ENCODE assay signal across 36 mouse cellular contexts in genomic region chr10:76576920-76577319, GRCm38 (mm10). TPM values are rescaled to one million over a fixed set of nuclear protein-coding genes. Genes with fewer than 3 reads are reported as not detected.
A peak's percentile ranks its signal among the peaks of the same experiment; 100 is the strongest.
DNase-seq lines count a peak whose midpoint lies in the region; ATAC-seq and TF ChIP-seq lines count a peak whose summit lies in the region.
"Had no signal": no experiment of that assay in that cellular context is flagged by ENCODE, and none has a peak within 500 bp of the region (broad histone marks: within the 10 kb centered on the region; RNA-seq: fewer than 3 reads in every experiment).

No protein-coding gene starts in this region.

- DNase-seq in gastrocnemius, postnatal 14 days: peak; percentile 2
- no peak for DNase-seq in gastrocnemius, postnatal 10 days
- no peak for DNase-seq in embryonic facial prominence, embryonic 10.5 days (ENCODE audit: low spot score)
- DNase-seq in liver, embryonic 13.5 days: no peak
- DNase-seq in stomach, postnatal 0 days (ENCODE audit: low spot score): no peak
- no peak for DNase-seq in frontal cortex, postnatal 25 days (ENCODE audit: low spot score in 2 of 2)
- DNase-seq: adrenal gland, postnatal 10 days; cerebellum, adult 9-10 months; cerebellum, postnatal 36 days; heart, postnatal 10 days; kidney, postnatal 4 days; layer of hippocampus, postnatal 36 days; lung, postnatal 36 days; thymus, postnatal 4 days had no signal

- no peak overlapping the region for H3K4me3 ChIP-seq in embryonic facial prominence, embryonic 10.5 days
- H3K4me3 ChIP-seq in liver, embryonic 13.5 days (replicated peaks): no peak overlapping the region
- no peak overlapping the region for H3K4me3 ChIP-seq in stomach, postnatal 0 days (ENCODE audit: low read depth, low read length)
- H3K4me3 ChIP-seq: embryonic facial prominence, embryonic 12.5 days; heart, embryonic 12.5 days; limb, embryonic 10.5 days; limb, embryonic 15.5 days; midbrain, embryonic 12.5 days; myocyte; neural tube, embryonic 13.5 days had no signal

- intact Hi-C loops in gastrocnemius, postnatal 14 days (cut with DNase I; ENCODE audit: low total_unique reads): no loop called here

- peak; percentile 43 for ATAC-seq in liver, embryonic 13.5 days (ENCODE audit: low read depth)
- peak; percentile 19; the same call in 1 of the 2 replicates for ATAC-seq in stomach, postnatal 0 days (ENCODE audit: low FRiP score, low TSS enrichment)
- ATAC-seq in megakaryocyte progenitor cell, adult 5-6 weeks (replicated peaks; ENCODE audit: poor library complexity): no peak
- ATAC-seq: forebrain, embryonic 16.5 days; intestine, postnatal 0 days had no signal

- H3K4me1 ChIP-seq in embryonic facial prominence, embryonic 10.5 days: peaks cover 7% of the 10 kb centered on the region
- peaks cover 9% of the 10 kb centered on the region; the same call in 1 of the 2 replicates for H3K4me1 ChIP-seq in liver, embryonic 13.5 days (replicated peaks)
- H3K4me1 ChIP-seq in stomach, postnatal 0 days (replicated peaks; ENCODE audit: control insufficient read depth, insufficient read depth): no peaks in the 10 kb centered on the region
- H3K4me1 ChIP-seq: embryonic facial prominence, embryonic 12.5 days; limb, embryonic 10.5 days; limb, embryonic 15.5 days; midbrain, embryonic 12.5 days; neural tube, embryonic 13.5 days had no signal

- TF ChIP-seq EP300 in stomach, postnatal 0 days (optimal IDR thresholded peaks at IDR 0.05): no peak

- no peaks in the 10 kb centered on the region for H3K9me3 ChIP-seq in embryonic facial prominence, embryonic 10.5 days
- H3K9me3 ChIP-seq in liver, embryonic 13.5 days (replicated peaks): no peaks in the 10 kb centered on the region
- no peaks in the 10 kb centered on the region for H3K9me3 ChIP-seq in stomach, postnatal 0 days (ENCODE audit: control insufficient read depth, low read length)
- H3K9me3 ChIP-seq: embryonic facial prominence, embryonic 12.5 days; heart, embryonic 12.5 days; limb, embryonic 10.5 days; limb, embryonic 15.5 days; megakaryocyte, embryonic 14.5 days; midbrain, embryonic 12.5 days; neural tube, embryonic 13.5 days had no signal

- H3K9ac ChIP-seq in liver, embryonic 13.5 days: no peak overlapping the region
- no peak overlapping the region for H3K9ac ChIP-seq in stomach, postnatal 0 days (ENCODE audit: low read length)
- H3K9ac ChIP-seq: embryonic facial prominence, embryonic 12.5 days; heart, embryonic 12.5 days; hindbrain, embryonic 14.5 days; limb, embryonic 15.5 days; midbrain, embryonic 12.5 days; neural tube, embryonic 13.5 days had no signal

- H3K27me3 ChIP-seq in embryonic facial prominence, embryonic 10.5 days (replicated peaks; ENCODE audit: low read depth, poor library complexity, severe bottlenecking): no peaks in the 10 kb centered on the region
- H3K27me3 ChIP-seq in liver, embryonic 13.5 days: no peaks in the 10 kb centered on the region
- no peaks in the 10 kb centered on the region for H3K27me3 ChIP-seq in stomach, postnatal 0 days (ENCODE audit: control insufficient read depth, insufficient read depth, low read length)
- H3K27me3 ChIP-seq: embryonic facial prominence, embryonic 12.5 days; heart, embryonic 12.5 days; limb, embryonic 15.5 days; midbrain, embryonic 12.5 days; neural tube, embryonic 13.5 days had no signal

- no peak for TF ChIP-seq CTCF in stomach, postnatal 0 days (IDR thresholded peaks at IDR 0.05; ENCODE audit: low read depth)

- H3K27ac ChIP-seq in embryonic facial prominence, embryonic 10.5 days (replicated peaks): 0 out of 2 replicates have a peak overlapping the region, but pooled peaks have one; percentile 1
- H3K27ac ChIP-seq in liver, embryonic 13.5 days: peak overlapping the region; percentile 71
- H3K27ac ChIP-seq in stomach, postnatal 0 days (replicated peaks): no peak overlapping the region
- H3K27ac ChIP-seq: embryonic facial prominence, embryonic 12.5 days; hindbrain, embryonic 14.5 days; kidney, postnatal 0 days; limb, embryonic 10.5 days; limb, embryonic 15.5 days; midbrain, embryonic 12.5 days; neural tube, embryonic 13.5 days had no signal

- 70% methylated on average over 7 of the region's 7 CpGs for WGBS in embryonic facial prominence, embryonic 10.5 days
- WGBS in liver, embryonic 13.5 days (ENCODE audit: insufficient replicate concordance): 63% methylated on average over 7 of the region's 7 CpGs
- WGBS in stomach, postnatal 0 days: 51% methylated on average over 7 of the region's 7 CpGs

- H3K4me2 ChIP-seq in liver, embryonic 13.5 days: peak overlapping the region; percentile 47; the same call in 1 of the 2 replicates
- no peak overlapping the region for H3K4me2 ChIP-seq in stomach, postnatal 0 days (replicated peaks; ENCODE audit: low read depth)
- H3K4me2 ChIP-seq: embryonic facial prominence, embryonic 12.5 days; heart, embryonic 12.5 days; hindbrain, embryonic 14.5 days; limb, embryonic 15.5 days; midbrain, embryonic 12.5 days; neural tube, embryonic 13.5 days had no signal

- no peaks in the 10 kb centered on the region for H3K36me3 ChIP-seq in embryonic facial prominence, embryonic 10.5 days (replicated peaks)
- H3K36me3 ChIP-seq in liver, embryonic 13.5 days: 0 out of 2 replicates have a peak, but pooled peaks cover 3% of the 10 kb centered on the region
- no peaks in the 10 kb centered on the region for H3K36me3 ChIP-seq in stomach, postnatal 0 days (ENCODE audit: control insufficient read depth, insufficient read depth, low read length)
- H3K36me3 ChIP-seq: embryonic facial prominence, embryonic 12.5 days; heart, embryonic 12.5 days; limb, embryonic 10.5 days; limb, embryonic 15.5 days; midbrain, embryonic 12.5 days; neural tube, embryonic 13.5 days had no signal

RNA-seq across cellular contexts. Expression of gene Ftcd, which starts 1.5 kb away (rescaled TPM):
- total RNA-seq in gastrocnemius, postnatal 14 days (2021): not detected
- not detected for total RNA-seq in gastrocnemius, postnatal 10 days (2021)
- not detected in 2 replicates for polyA plus RNA-seq in embryonic facial prominence, embryonic 10.5 days (2016; fragmentation: Nextera tagmentation; extraction: Ambion mirVana)
- polyA plus RNA-seq in liver, embryonic 13.5 days (2015; fragmentation: Nextera tagmentation; extraction: Ambion mirVana): 19.1 and 22.9 TPM in 2 replicates
- 0.22 and 0.42 TPM in 2 replicates for polyA plus RNA-seq in stomach, postnatal 0 days (2015; fragmentation: Nextera tagmentation; extraction: Ambion mirVana)
- not detected in 2 replicates for total RNA-seq in megakaryocyte progenitor cell, adult 5-6 weeks (2015)
- total RNA-seq in megakaryocyte progenitor cell, adult 5-6 weeks (2017): not detected in 2 replicates
- total RNA-seq: CH12.LX; ES-E14; granulocyte monocyte progenitor cell, adult 5-6 weeks; hematopoietic stem cell, adult 5-6 weeks; layer of hippocampus, postnatal 36 days had no signal
- polyA plus RNA-seq: C2C12; hindbrain, embryonic 14.5 days; limb, embryonic 10.5 days; midbrain, embryonic 12.5 days; myocyte; neural tube, embryonic 13.5 days had no signal

RNA-seq across cellular contexts. Expression of gene Spatc1l, which starts 14.8 kb away (rescaled TPM):
- total RNA-seq in gastrocnemius, postnatal 14 days (2021): not detected
- total RNA-seq in gastrocnemius, postnatal 10 days (2021): not detected
- polyA plus RNA-seq in embryonic facial prominence, embryonic 10.5 days (2016; fragmentation: Nextera tagmentation; extraction: Ambion mirVana): 0.11 TPM in 1 of 2 replicates, not detected in the other
- not detected in 2 replicates for polyA plus RNA-seq in liver, embryonic 13.5 days (2015; fragmentation: Nextera tagmentation; extraction: Ambion mirVana)
- not detected in 2 replicates for polyA plus RNA-seq in stomach, postnatal 0 days (2015; fragmentation: Nextera tagmentation; extraction: Ambion mirVana)
- total RNA-seq in megakaryocyte progenitor cell, adult 5-6 weeks (2015): not detected in 2 replicates
- not detected in 2 replicates for total RNA-seq in megakaryocyte progenitor cell, adult 5-6 weeks (2017)
- total RNA-seq: adrenal gland, postnatal 10 days; ES-E14; gastrocnemius, adult 8-10 months; granulocyte monocyte progenitor cell, adult 5-6 weeks; heart, postnatal 10 days; hematopoietic stem cell, adult 5-6 weeks; layer of hippocampus, postnatal 36 days; midbrain, postnatal 0 days had no signal
- polyA plus RNA-seq: embryonic facial prominence, embryonic 12.5 days; heart, embryonic 12.5 days; hindbrain, embryonic 14.5 days; intestine, postnatal 0 days; kidney, postnatal 0 days; limb, embryonic 10.5 days; limb, embryonic 15.5 days; lung, embryonic 16.5 days; midbrain, postnatal 0 days; myocyte; neural tube, embryonic 13.5 days; thymus, postnatal 0 days had no signal

RNA-seq across cellular contexts. Expression of gene Lss, which starts 45.5 kb away (rescaled TPM):
- 1 to 10 TPM; 4.5 to 6.9 TPM for total RNA-seq in gastrocnemius, postnatal 14 days (2021)
- total RNA-seq in gastrocnemius, postnatal 10 days (2021): 10 to 100 TPM in 1 of 2 experiments, 1 to 10 TPM in 1; 7.0 to 10.1 TPM
- polyA plus RNA-seq in embryonic facial prominence, embryonic 10.5 days (2016; fragmentation: Nextera tagmentation; extraction: Ambion mirVana): 55.9 and 59.6 TPM in 2 replicates
- polyA plus RNA-seq in liver, embryonic 13.5 days (2015; fragmentation: Nextera tagmentation; extraction: Ambion mirVana): 40.5 and 49.3 TPM in 2 replicates
- polyA plus RNA-seq in stomach, postnatal 0 days (2015; fragmentation: Nextera tagmentation; extraction: Ambion mirVana): 27.1 and 31.8 TPM in 2 replicates
- 0.61 and 2.4 TPM in 2 replicates for total RNA-seq in megakaryocyte progenitor cell, adult 5-6 weeks (2015)
- total RNA-seq in megakaryocyte progenitor cell, adult 5-6 weeks (2017): 3.1 and 4.4 TPM in 2 replicates

RNA-seq across cellular contexts. Expression of gene Col6a2, which starts 46.5 kb away (rescaled TPM):
- 100 to 1,000 TPM; 236 to 279 TPM for total RNA-seq in gastrocnemius, postnatal 14 days (2021)
- 100 to 1,000 TPM; 352 to 417 TPM for total RNA-seq in gastrocnemius, postnatal 10 days (2021)
- 6.5 and 11.8 TPM in 2 replicates for polyA plus RNA-seq in embryonic facial prominence, embryonic 10.5 days (2016; fragmentation: Nextera tagmentation; extraction: Ambion mirVana)
- polyA plus RNA-seq in liver, embryonic 13.5 days (2015; fragmentation: Nextera tagmentation; extraction: Ambion mirVana): 8.3 and 9.5 TPM in 2 replicates
- 145 TPM in 2 replicates for polyA plus RNA-seq in stomach, postnatal 0 days (2015; fragmentation: Nextera tagmentation; extraction: Ambion mirVana)
- not detected in 2 replicates for total RNA-seq in megakaryocyte progenitor cell, adult 5-6 weeks (2015)
- total RNA-seq in megakaryocyte progenitor cell, adult 5-6 weeks (2017): not detected in 2 replicates
- total RNA-seq: CH12.LX; granulocyte monocyte progenitor cell, adult 5-6 weeks; hematopoietic stem cell, adult 5-6 weeks had no signal
